ENCODE assay signal across 10 mouse cellular contexts in genomic region chr5:113079783-113080182, GRCm38 (mm10). TPM values are rescaled to one million over a fixed set of nuclear protein-coding genes. Genes with fewer than 3 reads are reported as not detected.
DNase-seq lines count a peak whose midpoint lies in the region; ATAC-seq and TF ChIP-seq lines count a peak whose summit lies in the region.
"Had no signal": no experiment of that assay in that cellular context is flagged by ENCODE, and none has a peak within 500 bp of the region (broad histone marks: within the 10 kb centered on the region; RNA-seq: fewer than 3 reads in every experiment).

No protein-coding gene starts in this region.

- no peak for ATAC-seq in heart, embryonic 14.5 days (ENCODE audit: insufficient number of reproducible peaks, insufficient read depth, low FRiP score, low read depth)
- no peak for ATAC-seq in liver, postnatal 0 days
- ATAC-seq: Patski had no signal

- 0 out of 2 replicates have a peak overlapping the region, but pooled peaks have one; percentile 29 for H3K27ac ChIP-seq in heart, embryonic 10.5 days
- H3K27ac ChIP-seq in heart, embryonic 14.5 days (replicated peaks in 1 of 2; ENCODE audit: control insufficient read depth in 1 of 2, insufficient read depth in 1 of 2, low read depth in 2 of 2, low read length in 2 of 2) = no peak overlapping the region
- no peak overlapping the region for H3K27ac ChIP-seq in liver, postnatal 0 days (ENCODE audit: low read depth)

- peak overlapping the region; percentile 39 for H3K4me3 ChIP-seq in heart, embryonic 10.5 days
- peak overlapping the region; percentile 64 for H3K4me3 ChIP-seq in E14TG2a.4 (replicated peaks; ENCODE audit: low read length)
- H3K4me3 ChIP-seq in heart, embryonic 14.5 days (ENCODE audit: control insufficient read depth in 1 of 2, insufficient read depth in 1 of 2, low read depth in 1 of 2, low read length in 2 of 2) = no peak overlapping the region
- H3K4me3 ChIP-seq in liver, postnatal 0 days (ENCODE audit: low read depth, low read length) = no peak overlapping the region

- peak; percentile 66 for TF ChIP-seq CTCF in E14TG2a.4 (conservative IDR thresholded peaks at IDR 0.05; ENCODE audit: low read length)
- TF ChIP-seq CTCF in liver, postnatal 0 days (IDR thresholded peaks at IDR 0.05; ENCODE audit: low read depth) = peak; percentile 61

- 20% methylated on average over 21 of the region's 21 CpGs for WGBS in heart, embryonic 10.5 days
- WGBS in heart, embryonic 14.5 days = 20% methylated on average over 21 of the region's 21 CpGs
- WGBS in liver, postnatal 0 days (ENCODE audit: insufficient replicate concordance) = 27% methylated on average over 21 of the region's 21 CpGs

- H3K9ac ChIP-seq in heart, embryonic 14.5 days (ENCODE audit: low read length) = no peak overlapping the region
- H3K9ac ChIP-seq in liver, postnatal 0 days (replicated peaks) = no peak overlapping the region

- no peak for DNase-seq in heart, embryonic 10.5 days (ENCODE audit: low spot score)
- no peak for DNase-seq in heart, adult 8-10 months (ENCODE audit: low spot score)
- peak; percentile 60 to 62 for DNase-seq in cerebellum, postnatal 36 days
- peak; percentile 55 for DNase-seq in liver, postnatal 0 days
- DNase-seq in testis, postnatal 10 days (ENCODE audit: low spot score) = peak; percentile 78
- no peak for DNase-seq in yolk sac, embryonic 10.5 days (ENCODE audit: low spot score)

- peak overlapping the region; percentile 30 for H3K4me2 ChIP-seq in heart, embryonic 14.5 days (ENCODE audit: low read length)
- no peak overlapping the region for H3K4me2 ChIP-seq in liver, postnatal 0 days (ENCODE audit: low read depth, low read length)

- peaks cover 24% of the 10 kb centered on the region for H3K4me1 ChIP-seq in heart, embryonic 10.5 days
- peaks cover 41% of the 10 kb centered on the region for H3K4me1 ChIP-seq in E14TG2a.4 (replicated peaks; ENCODE audit: low read depth, low read length)
- H3K4me1 ChIP-seq in heart, embryonic 14.5 days (ENCODE audit: control insufficient read depth in 2 of 2, insufficient read depth in 2 of 2, low read length in 2 of 2) = peaks cover 10 to 19% of the 10 kb centered on the region in 2 experiments
- H3K4me1 ChIP-seq in liver, postnatal 0 days (ENCODE audit: insufficient read depth) = no peaks in the 10 kb centered on the region

- no peak for TF ChIP-seq EP300 in liver, postnatal 0 days (IDR thresholded peaks at IDR 0.05; ENCODE audit: low read depth)

- H3K36me3 ChIP-seq in heart, embryonic 10.5 days = no peaks in the 10 kb centered on the region
- H3K36me3 ChIP-seq in E14TG2a.4 (ENCODE audit: insufficient read depth, low read length) = no peaks in the 10 kb centered on the region
- no peaks in the 10 kb centered on the region for H3K36me3 ChIP-seq in heart, embryonic 14.5 days (ENCODE audit: control insufficient read depth, insufficient read depth, low read length)
- H3K36me3 ChIP-seq in liver, postnatal 0 days (replicated peaks; ENCODE audit: insufficient read depth, low read length) = no peaks in the 10 kb centered on the region

- no peaks in the 10 kb centered on the region for H3K9me3 ChIP-seq in heart, embryonic 10.5 days
- no peaks in the 10 kb centered on the region for H3K9me3 ChIP-seq in E14TG2a.4 (ENCODE audit: low read length)
- 0 out of 2 replicates have a peak, but pooled peaks cover under 1% of the 10 kb centered on the region for H3K9me3 ChIP-seq in heart, embryonic 14.5 days (ENCODE audit: control insufficient read depth, low read length)
- no peaks in the 10 kb centered on the region for H3K9me3 ChIP-seq in liver, postnatal 0 days (ENCODE audit: low read length)

- peaks cover 30% of the 10 kb centered on the region; the same call in 1 of the 2 replicates for H3K27me3 ChIP-seq in heart, embryonic 10.5 days (ENCODE audit: insufficient read depth, poor library complexity, severe bottlenecking)
- peaks cover 34% of the 10 kb centered on the region for H3K27me3 ChIP-seq in E14TG2a.4 (ENCODE audit: insufficient read depth, low read length)
- H3K27me3 ChIP-seq in heart, embryonic 14.5 days (ENCODE audit: control insufficient read depth, insufficient read depth, low read length) = peaks cover 11% of the 10 kb centered on the region; the same call in 1 of the 2 replicates
- H3K27me3 ChIP-seq in liver, postnatal 0 days (ENCODE audit: insufficient read depth, low read length) = no peaks in the 10 kb centered on the region

RNA-seq across cellular contexts. Expression of gene Crybb3, which starts 1.6 kb away (rescaled TPM):
- 0.71 and 0.87 TPM in 2 replicates for polyA plus RNA-seq in heart, embryonic 10.5 days (2016; fragmentation: Nextera tagmentation; extraction: Ambion mirVana)
- total RNA-seq in heart, adult 8-10 months (2022) = 1 to 10 TPM in 1 of 4 experiments, under 1 TPM in 3; 0.92 to 1.3 (median 0.93) TPM
- 0.91 and 1.1 TPM in 2 replicates for polyA plus RNA-seq in heart, embryonic 14.5 days (2014; fragmentation: Nextera tagmentation; extraction: Ambion mirVana)
- 0.15 TPM in 1 of 2 replicates, not detected in the other for polyA plus RNA-seq in liver, postnatal 0 days (2015; fragmentation: Nextera tagmentation; extraction: Ambion mirVana)

RNA-seq across cellular contexts. Expression of gene Crybb2, which starts 9.9 kb away (rescaled TPM):
- polyA plus RNA-seq in heart, embryonic 10.5 days (2016; fragmentation: Nextera tagmentation; extraction: Ambion mirVana) = not detected in 2 replicates
- total RNA-seq in heart, adult 8-10 months (2022) = not detected
- polyA plus RNA-seq in heart, embryonic 14.5 days (2014; fragmentation: Nextera tagmentation; extraction: Ambion mirVana) = not detected in 2 replicates
- not detected in 2 replicates for polyA plus RNA-seq in liver, postnatal 0 days (2015; fragmentation: Nextera tagmentation; extraction: Ambion mirVana)
- total RNA-seq: layer of hippocampus, postnatal 14 days had no signal
- polyA plus RNA-seq: Patski had no signal

Comparison
In these comparisons a context has a peak if more than half of its experiments do, and no peak if none do; other contexts are left out.
1. H3K4me3 ChIP-seq: peak in heart, embryonic 10.5 days (single experiment) and E14TG2a.4 (single experiment); none in heart, embryonic 14.5 days (0 of 2) and liver, postnatal 0 days (single experiment).
2. DNase-seq: peak in cerebellum, postnatal 36 days (2 of 2), liver, postnatal 0 days (single experiment) and testis, postnatal 10 days (single experiment); none in heart, embryonic 10.5 days (single experiment), heart, adult 8-10 months (single experiment) and yolk sac, embryonic 10.5 days (single experiment).